Mouse (Mus musculus): ENCODE results near the gene Srl. TPM values are rescaled to one million over a fixed set of nuclear protein-coding genes. Genes with fewer than 3 reads are reported as not detected.

The Srl gene
- 2.8 and 3.1 TPM in 2 replicates for polyA plus RNA-seq (2015; fragmentation: Nextera tagmentation; extraction: Ambion mirVana)

GRCm38 (mm10) chr16:4541501-4542198 lies at the start of gene Srl:
Gene Srl, minus strand, starts transcription at chr16:4541816.
- H3K4me1 ChIP-seq (replicated peaks; ENCODE audit: control insufficient read depth, insufficient read depth) = no peaks in the 10 kb centered on the region
- TF ChIP-seq CTCF (IDR thresholded peaks at IDR 0.05; ENCODE audit: low read depth) (peak; percentile 96), EP300 (optimal IDR thresholded peaks at IDR 0.05) (peak; percentile 15)
- DNase-seq (ENCODE audit: low spot score) = peak; percentile 100
- no peaks in the 10 kb centered on the region for H3K9me3 ChIP-seq (ENCODE audit: control insufficient read depth, low read length)
- 1% methylated on average over 43 of the region's 43 CpGs for WGBS
- H3K9ac ChIP-seq (ENCODE audit: low read length) = peak within 1 kb of the TSS; percentile 41
- H3K27me3 ChIP-seq (ENCODE audit: control insufficient read depth, insufficient read depth, low read length) = no peaks in the 10 kb centered on the region
- H3K27ac ChIP-seq (replicated peaks) = no peak within 1 kb of the TSS
- ATAC-seq (ENCODE audit: low FRiP score, low TSS enrichment) = peak; percentile 99
- H3K4me2 ChIP-seq (replicated peaks; ENCODE audit: low read depth) = peak within 1 kb of the TSS; percentile 53
- peaks cover 4% of the 10 kb centered on the region; the same call in 1 of the 2 replicates for H3K36me3 ChIP-seq (ENCODE audit: control insufficient read depth, insufficient read depth, low read length)
- H3K4me3 ChIP-seq (ENCODE audit: low read depth, low read length) = peak within 1 kb of the TSS; percentile 34

GRCm38 (mm10) chr16:4590236-4590635 lies 48.6 kb upstream of the Srl start:
- TF ChIP-seq CTCF (IDR thresholded peaks at IDR 0.05; ENCODE audit: low read depth) (no peak), EP300 (optimal IDR thresholded peaks at IDR 0.05) (no peak)
- WGBS = 94% methylated on average over 9 of the region's 9 CpGs
- H3K4me1 ChIP-seq (replicated peaks; ENCODE audit: control insufficient read depth, insufficient read depth) = peaks cover 3% of the 10 kb centered on the region
- no peak for ATAC-seq (ENCODE audit: low FRiP score, low TSS enrichment)
- H3K4me3 ChIP-seq (ENCODE audit: low read depth, low read length) = no peak overlapping the region
- no peaks in the 10 kb centered on the region for H3K36me3 ChIP-seq (ENCODE audit: control insufficient read depth, insufficient read depth, low read length)
- no peak overlapping the region for H3K27ac ChIP-seq (replicated peaks)
- H3K4me2 ChIP-seq (replicated peaks; ENCODE audit: low read depth) = no peak overlapping the region
- H3K27me3 ChIP-seq (ENCODE audit: control insufficient read depth, insufficient read depth, low read length) = no peaks in the 10 kb centered on the region
- H3K9me3 ChIP-seq (ENCODE audit: control insufficient read depth, low read length) = no peaks in the 10 kb centered on the region
- DNase-seq (ENCODE audit: low spot score) = no peak
- H3K9ac ChIP-seq (ENCODE audit: low read length) = no peak overlapping the region

GRCm38 (mm10) chr16:4587516-4588210 lies 46.0 kb upstream of the Srl start:
- H3K9ac ChIP-seq (ENCODE audit: low read length) = no peak overlapping the region
- no peaks in the 10 kb centered on the region for H3K36me3 ChIP-seq (ENCODE audit: control insufficient read depth, insufficient read depth, low read length)
- WGBS = 44% methylated on average over 5 of the region's 5 CpGs
- peaks cover 3% of the 10 kb centered on the region for H3K4me1 ChIP-seq (replicated peaks; ENCODE audit: control insufficient read depth, insufficient read depth)
- TF ChIP-seq CTCF (IDR thresholded peaks at IDR 0.05; ENCODE audit: low read depth) = no peak
- no peak for TF ChIP-seq EP300 (optimal IDR thresholded peaks at IDR 0.05)
- H3K4me2 ChIP-seq (replicated peaks; ENCODE audit: low read depth) = no peak overlapping the region
- ATAC-seq (ENCODE audit: low FRiP score, low TSS enrichment) (peak; percentile 30), DNase-seq (ENCODE audit: low spot score) (peak; percentile 55)
- H3K9me3 ChIP-seq (ENCODE audit: control insufficient read depth, low read length) = no peaks in the 10 kb centered on the region
- H3K4me3 ChIP-seq (ENCODE audit: low read depth, low read length) = no peak overlapping the region
- no peaks in the 10 kb centered on the region for H3K27me3 ChIP-seq (ENCODE audit: control insufficient read depth, insufficient read depth, low read length)
- H3K27ac ChIP-seq (replicated peaks) = peak overlapping the region; percentile 93

GRCm38 (mm10) chr16:4586531-4587123 lies 45.0 kb upstream of the Srl start:
- peaks cover 3% of the 10 kb centered on the region for H3K4me1 ChIP-seq (replicated peaks; ENCODE audit: control insufficient read depth, insufficient read depth)
- H3K27ac ChIP-seq (replicated peaks) = peak overlapping the region; percentile 93
- H3K27me3 ChIP-seq (ENCODE audit: control insufficient read depth, insufficient read depth, low read length) = no peaks in the 10 kb centered on the region
- H3K9ac ChIP-seq (ENCODE audit: low read length) = peak overlapping the region; percentile 52
- ATAC-seq (ENCODE audit: low FRiP score, low TSS enrichment) = peak; percentile 99
- DNase-seq (ENCODE audit: low spot score) = peak; percentile 99
- H3K9me3 ChIP-seq (ENCODE audit: control insufficient read depth, low read length) = no peaks in the 10 kb centered on the region
- peak; percentile 73 for TF ChIP-seq EP300 (optimal IDR thresholded peaks at IDR 0.05)
- peak; percentile 49 for TF ChIP-seq CTCF (IDR thresholded peaks at IDR 0.05; ENCODE audit: low read depth)
- H3K36me3 ChIP-seq (ENCODE audit: control insufficient read depth, insufficient read depth, low read length) = no peaks in the 10 kb centered on the region
- H3K4me3 ChIP-seq (ENCODE audit: low read depth, low read length) = peak overlapping the region; percentile 41
- WGBS = under 1% methylated on average over 41 of the region's 43 CpGs
- peak overlapping the region; percentile 69 for H3K4me2 ChIP-seq (replicated peaks; ENCODE audit: low read depth)

GRCm38 (mm10) chr16:4585642-4586530 lies 44.3 kb upstream of the Srl start:
- H3K27ac ChIP-seq (replicated peaks) = peak overlapping the region; percentile 93
- 5% methylated on average over 14 of the region's 14 CpGs for WGBS
- ATAC-seq (ENCODE audit: low FRiP score, low TSS enrichment) = peak; percentile 24

More at GRCm38 (mm10) chr16:4585642-4586530, 44.3 kb upstream of the Srl start:
- TF ChIP-seq EP300 (optimal IDR thresholded peaks at IDR 0.05) (no peak), CTCF (IDR thresholded peaks at IDR 0.05; ENCODE audit: low read depth) (no peak)
- Histone ChIP-seq H3K4me1 (replicated peaks; ENCODE audit: control insufficient read depth, insufficient read depth) (peaks cover 3% of the 10 kb centered on the region), H3K4me3 (ENCODE audit: low read depth, low read length) (peak overlapping the region; percentile 41), H3K4me2 (replicated peaks; ENCODE audit: low read depth) (peak overlapping the region; percentile 69), H3K36me3 (ENCODE audit: control insufficient read depth, insufficient read depth, low read length) (no peaks in the 10 kb centered on the region), H3K9ac (ENCODE audit: low read length) (peak overlapping the region; percentile 52), H3K9me3 (ENCODE audit: control insufficient read depth, low read length) (no peaks in the 10 kb centered on the region), H3K27me3 (ENCODE audit: control insufficient read depth, insufficient read depth, low read length) (no peaks in the 10 kb centered on the region)
- DNase-seq (ENCODE audit: low spot score) = peak; percentile 36

Data from stomach, postnatal 0 days (tissue).